Mouse (Mus musculus): ENCODE measurements around the gene Wasf1. TPM values are rescaled to one million over a fixed set of nuclear protein-coding genes. Genes with fewer than 3 reads are reported as not detected.

The Wasf1 gene
- polyA plus RNA-seq (2021; fragmentation: Nextera tagmentation) = 104 and 118 TPM in 2 replicates
- long read RNA-seq, experiment 1, transcript Wasf1-202 (9 exons, 2,719 nt) = major isoform, 9 of 123 reads
- long read RNA-seq, experiment 1, partial matches to known transcripts = 104 of 123 reads
- long read RNA-seq, experiment 1, other reads (novel, unspliced or antisense) = 6 of 123 reads
- long read RNA-seq, experiment 2, transcript Wasf1-201 (9 exons, 2,609 nt) = minor isoform, 39 of 328 reads
- long read RNA-seq, experiment 2, transcript Wasf1-202 (9 exons, 2,719 nt) = major isoform, 217 of 328 reads
- long read RNA-seq, experiment 2, partial matches to known transcripts = 19 of 328 reads
- long read RNA-seq, experiment 2, other reads (novel, unspliced or antisense) = 53 of 328 reads

GRCm38 (mm10) chr10:40882831-40883643, at the start of gene Wasf1, which contains the start of gene Cdc40:
Gene Wasf1, plus strand, starts transcription at chr10:40883475.
Gene Cdc40, minus strand, starts transcription at chr10:40883311.

Other genes starting within 250 kb of the Wasf1 start
- 2.8 and 3.5 TPM in 2 replicates for gene Mettl24, start 200.2 kb upstream of the Wasf1 start, polyA plus RNA-seq (2021; fragmentation: Nextera tagmentation)
- gene Cdc40, start 164 bp upstream of the Wasf1 start, polyA plus RNA-seq (2021; fragmentation: Nextera tagmentation) = 29.7 and 32.5 TPM in 2 replicates
- 2.1 and 3.7 TPM in 2 replicates for gene Gpr6, start 188.8 kb downstream of the Wasf1 start, polyA plus RNA-seq (2021; fragmentation: Nextera tagmentation)

Measured in layer of hippocampus, adult 6 months (tissue).